Mouse (Mus musculus) intestine, embryonic 16.5 days (tissue): Measurements from ENCODE around the gene Dgkd. TPM values are rescaled to one million over a fixed set of nuclear protein-coding genes. Genes with fewer than 3 reads are reported as not detected.

Source experiments
- ATAC-seq: fragments of 200-750 bp; cut with Nextera tagmentation; 2 replicates; pipeline ENCODE4 v1.8.0; 2017; ENCODE audit warnings: moderate TSS enrichment, moderate library complexity
- H3K27ac ChIP-seq: fragments of 300-500 bp; sonication (generic); 2 replicates; pipeline ENCODE4 v1.5.1; 2014; ENCODE audit warnings: mild to moderate bottlenecking, low read length
- H3K27me3 ChIP-seq: fragments of 300-500 bp; sonication (generic); replicated peaks from 2 replicates; pipeline ENCODE4 v1.6.1; 2014; ENCODE audit warnings: low read length, control low read depth, mixed read lengths; ENCODE audit not compliant: control insufficient read depth, insufficient read depth
- H3K36me3 ChIP-seq: fragments of 300-500 bp; sonication (generic); 2 replicates; pipeline ENCODE4 v1.6.1; 2014; ENCODE audit warnings: low read length, control low read depth; ENCODE audit not compliant: control insufficient read depth, insufficient read depth
- H3K4me1 ChIP-seq: fragments of 300-500 bp; sonication (generic); 2 replicates; pipeline ENCODE4 v1.6.1; 2014; ENCODE audit warnings: low read length, control low read depth, mixed read lengths; ENCODE audit not compliant: control insufficient read depth, insufficient read depth
- H3K4me2 ChIP-seq: fragments of 300-500 bp; sonication (generic); 2 replicates; pipeline ENCODE4 v1.6.1; 2014; ENCODE audit warnings: low read depth, low read length, control low read depth
- H3K4me3 ChIP-seq: fragments of 300-500 bp; sonication (generic); 2 replicates; pipeline ENCODE4 v1.5.1; 2014; ENCODE audit warnings: mild to moderate bottlenecking, low read length
- H3K9ac ChIP-seq: fragments of 300-500 bp; sonication (generic); 2 replicates; pipeline ENCODE4 v1.6.1; 2014; ENCODE audit warnings: low read depth, low read length
- H3K9me3 ChIP-seq: fragments of 300-500 bp; sonication (generic); 2 replicates; pipeline ENCODE4 v1.6.1; 2016; ENCODE audit warnings: low read length, control low read depth; ENCODE audit not compliant: control insufficient read depth
- WGBS: fragments of 180-500 bp; shearing (Covaris S2); extraction: QIAGEN DNeasy Blood & Tissue Kit; methylation state at CpG from one replicate; pipeline ENCODE4 v1.1.7; 2014; 5-methylcytosine and 5-hydroxymethylcytosine counted together
- polyA plus RNA-seq: library from polyadenylated mRNA; unstranded; fragments of >200 nt; fragmentation: Nextera tagmentation; extraction: Ambion mirVana; gene quantifications from 2 replicates; pipeline ENCODE4 v1.2.1, GENCODE M21; 2015

Gene Dgkd
- polyA plus RNA-seq, 1 experiment from 2014 or later: 24.0 TPM

- no peak overlapping the region for H3K4me3 ChIP-seq
- H3K27ac ChIP-seq: no peak overlapping the region
- 92% methylated on average over 1 of the region's 1 CpGs for WGBS
- H3K4me2 ChIP-seq: no peak overlapping the region
- ATAC-seq: no peak
- no peaks in the 10 kb centered on the region for H3K9me3 ChIP-seq
- H3K4me1 ChIP-seq: peaks cover 28% of the 10 kb centered on the region
- no peak overlapping the region for H3K9ac ChIP-seq
- no peaks in the 10 kb centered on the region for H3K27me3 ChIP-seq
- no peaks in the 10 kb centered on the region for H3K36me3 ChIP-seq
Observed at GRCm38 (mm10) chr1:87876065-87876464, 23.0 kb downstream of the Dgkd start.

GRCm38 (mm10) chr1:87877552-87878283, 24.6 kb downstream of the Dgkd start:
- peak overlapping the region; percentile 57; the same call in 1 of the 2 replicates for H3K27ac ChIP-seq
- H3K4me1 ChIP-seq: peaks cover 29% of the 10 kb centered on the region
- H3K27me3 ChIP-seq: no peaks in the 10 kb centered on the region
- H3K4me3 ChIP-seq: no peak overlapping the region
- H3K9ac ChIP-seq: no peak overlapping the region
- 64% methylated on average over 9 of the region's 9 CpGs for WGBS
- no peaks in the 10 kb centered on the region for H3K36me3 ChIP-seq
- no peak for ATAC-seq
- no peak overlapping the region for H3K4me2 ChIP-seq
- no peaks in the 10 kb centered on the region for H3K9me3 ChIP-seq

- Histone ChIP-seq H3K36me3 (no peaks in the 10 kb centered on the region), H3K4me2 (no peak overlapping the region), H3K9me3 (no peaks in the 10 kb centered on the region), H3K9ac (no peak overlapping the region), H3K27me3 (no peaks in the 10 kb centered on the region), H3K4me1 (peaks cover 29% of the 10 kb centered on the region), H3K4me3 (no peak overlapping the region), H3K27ac (no peak overlapping the region)
- WGBS: 82% methylated on average over 3 of the region's 3 CpGs
- no peak for ATAC-seq
Observed at GRCm38 (mm10) chr1:87879034-87879433, 25.9 kb downstream of the Dgkd start.

GRCm38 (mm10) chr1:87879494-87880325, 26.6 kb downstream of the Dgkd start:
- H3K36me3 ChIP-seq: no peaks in the 10 kb centered on the region
- no peak overlapping the region for H3K4me2 ChIP-seq
- H3K9ac ChIP-seq: no peak overlapping the region
- peak; percentile 80 for ATAC-seq
- no peaks in the 10 kb centered on the region for H3K27me3 ChIP-seq
- H3K4me1 ChIP-seq: peaks cover 29% of the 10 kb centered on the region
- peak overlapping the region; percentile 62 for H3K27ac ChIP-seq
- WGBS: 20% methylated on average over 3 of the region's 3 CpGs
- no peak overlapping the region for H3K4me3 ChIP-seq
- no peaks in the 10 kb centered on the region for H3K9me3 ChIP-seq

- H3K9ac ChIP-seq: no peak overlapping the region
- H3K36me3 ChIP-seq: no peaks in the 10 kb centered on the region
- peaks cover 26% of the 10 kb centered on the region for H3K4me1 ChIP-seq
- ATAC-seq: no peak
- H3K27me3 ChIP-seq: no peaks in the 10 kb centered on the region
- H3K9me3 ChIP-seq: no peaks in the 10 kb centered on the region
- 87% methylated on average over 6 of the region's 6 CpGs for WGBS
- H3K4me2 ChIP-seq: no peak overlapping the region
- peak overlapping the region; percentile 62 for H3K27ac ChIP-seq
- no peak overlapping the region for H3K4me3 ChIP-seq
Observed at GRCm38 (mm10) chr1:87880326-87880627, 27.2 kb downstream of the Dgkd start.

GRCm38 (mm10) chr1:87880856-87881255, 27.8 kb downstream of the Dgkd start:
- no peak overlapping the region for H3K27ac ChIP-seq
- peaks cover 26% of the 10 kb centered on the region for H3K4me1 ChIP-seq
- 69% methylated on average over 2 of the region's 2 CpGs for WGBS
- H3K4me3 ChIP-seq: no peak overlapping the region
- no peak overlapping the region for H3K9ac ChIP-seq
- H3K27me3 ChIP-seq: no peaks in the 10 kb centered on the region
- no peaks in the 10 kb centered on the region for H3K36me3 ChIP-seq
- no peak for ATAC-seq
- H3K4me2 ChIP-seq: no peak overlapping the region
- H3K9me3 ChIP-seq: no peaks in the 10 kb centered on the region

- 49% methylated on average over 4 of the region's 4 CpGs for WGBS
- H3K4me3 ChIP-seq: no peak overlapping the region
- H3K9me3 ChIP-seq: no peaks in the 10 kb centered on the region
- no peaks in the 10 kb centered on the region for H3K36me3 ChIP-seq
- no peak for ATAC-seq
- no peak overlapping the region for H3K9ac ChIP-seq
- H3K4me1 ChIP-seq: peaks cover 25% of the 10 kb centered on the region
- no peak overlapping the region for H3K27ac ChIP-seq
- H3K4me2 ChIP-seq: no peak overlapping the region
- H3K27me3 ChIP-seq: no peaks in the 10 kb centered on the region
Observed at GRCm38 (mm10) chr1:87881726-87882125, 28.6 kb downstream of the Dgkd start.

GRCm38 (mm10) chr1:87882554-87882953, 29.5 kb downstream of the Dgkd start:
- Histone ChIP-seq H3K4me3 (no peak overlapping the region), H3K4me1 (peaks cover 17% of the 10 kb centered on the region), H3K9ac (no peak overlapping the region), H3K9me3 (no peaks in the 10 kb centered on the region), H3K27ac (no peak overlapping the region), H3K27me3 (no peaks in the 10 kb centered on the region), H3K4me2 (no peak overlapping the region), H3K36me3 (no peaks in the 10 kb centered on the region)
- no peak for ATAC-seq

- ATAC-seq: peak; percentile 57
- Histone ChIP-seq H3K27ac (peak overlapping the region; percentile 89), H3K9ac (no peak overlapping the region), H3K4me1 (peaks cover 11% of the 10 kb centered on the region), H3K4me3 (no peak overlapping the region), H3K9me3 (no peaks in the 10 kb centered on the region), H3K27me3 (no peaks in the 10 kb centered on the region), H3K36me3 (no peaks in the 10 kb centered on the region), H3K4me2 (no peak overlapping the region)
- 45% methylated on average over 1 of the region's 1 CpGs for WGBS
Observed at GRCm38 (mm10) chr1:87890960-87891359, 37.9 kb downstream of the Dgkd start.
